Mouse (Mus musculus): ENCODE measurements around the gene Itfg1. TPM values are rescaled to one million over a fixed set of nuclear protein-coding genes. Genes with fewer than 3 reads are reported as not detected.
A peak's percentile ranks its signal among the peaks of the same experiment; 100 is the strongest.
"Not testable (repeated sequence)": the region's sequence is repeated elsewhere in the genome, so short reads cannot be mapped to it uniquely, and the experiment has no call there.

The Itfg1 gene
- polyA plus RNA-seq (2014; fragmentation: Nextera tagmentation; extraction: Ambion mirVana) = 236 and 263 TPM in 2 replicates

- H3K9me3 ChIP-seq (ENCODE audit: control insufficient read depth, low read length) = 0 out of 2 replicates have a peak, but pooled peaks cover 4% of the 10 kb centered on the region
- H3K27ac ChIP-seq = peak within 1 kb of the TSS; percentile 98
- peak within 1 kb of the TSS; percentile 72 for H3K4me2 ChIP-seq (replicated peaks)
- peak within 1 kb of the TSS; percentile 91 for H3K9ac ChIP-seq
- peak; percentile 85 for DNase-seq (ENCODE audit: low spot score)
- H3K4me3 ChIP-seq (replicated peaks; ENCODE audit: low read length) = peak within 1 kb of the TSS; percentile 77
- peaks cover 11% of the 10 kb centered on the region for H3K4me1 ChIP-seq (replicated peaks; ENCODE audit: control insufficient read depth, insufficient read depth, low read length)
- no peaks in the 10 kb centered on the region for H3K27me3 ChIP-seq (ENCODE audit: control insufficient read depth, insufficient read depth, low read length)
- peaks cover 14% of the 10 kb centered on the region for H3K36me3 ChIP-seq (replicated peaks; ENCODE audit: control insufficient read depth, insufficient read depth)
- under 1% methylated on average over 54 of the region's 54 CpGs for WGBS
- ATAC-seq (ENCODE audit: low FRiP score) = peak; percentile 98
Measured at GRCm38 (mm10) chr8:85840657-85841488, at the start of gene Itfg1, which contains the start of gene Phkb. Gene Itfg1, minus strand, starts transcription at chr8:85840921. Gene Phkb, plus strand, starts transcription at chr8:85840959.

GRCm38 (mm10) chr8:85884811-85885210 is 44.1 kb upstream of the Itfg1 start:
- Histone ChIP-seq H3K9me3 (ENCODE audit: control insufficient read depth, low read length) (no peaks in the 10 kb centered on the region), H3K4me1 (replicated peaks; ENCODE audit: control insufficient read depth, insufficient read depth, low read length) (no peaks in the 10 kb centered on the region), H3K4me2 (replicated peaks) (no peak overlapping the region), H3K4me3 (replicated peaks; ENCODE audit: low read length) (no peak overlapping the region), H3K9ac (no peak overlapping the region), H3K27me3 (ENCODE audit: control insufficient read depth, insufficient read depth, low read length) (no peaks in the 10 kb centered on the region), H3K27ac (no peak overlapping the region), H3K36me3 (replicated peaks; ENCODE audit: control insufficient read depth, insufficient read depth) (no peaks in the 10 kb centered on the region)
- 91% methylated on average over 3 of the region's 3 CpGs for WGBS
- no peak for ATAC-seq (ENCODE audit: low FRiP score)
- no peak for DNase-seq (ENCODE audit: low spot score)

- ATAC-seq (ENCODE audit: low FRiP score) = no peak
- 91% methylated on average over 7 of the region's 7 CpGs for WGBS
- Histone ChIP-seq H3K4me3 (replicated peaks; ENCODE audit: low read length) (no peak overlapping the region), H3K36me3 (replicated peaks; ENCODE audit: control insufficient read depth, insufficient read depth) (no peaks in the 10 kb centered on the region), H3K27me3 (ENCODE audit: control insufficient read depth, insufficient read depth, low read length) (no peaks in the 10 kb centered on the region), H3K4me2 (replicated peaks) (no peak overlapping the region), H3K9me3 (ENCODE audit: control insufficient read depth, low read length) (no peaks in the 10 kb centered on the region), H3K9ac (no peak overlapping the region), H3K4me1 (replicated peaks; ENCODE audit: control insufficient read depth, insufficient read depth, low read length) (no peaks in the 10 kb centered on the region), H3K27ac (no peak overlapping the region)
- no peak for DNase-seq (ENCODE audit: low spot score)
Measured at GRCm38 (mm10) chr8:85879624-85880023, 38.9 kb upstream of the Itfg1 start.

- ATAC-seq (ENCODE audit: low FRiP score) (no peak), DNase-seq (ENCODE audit: low spot score) (no peak)
- H3K4me2 ChIP-seq (replicated peaks) = no peak overlapping the region
- no peak overlapping the region for H3K27ac ChIP-seq
- no peaks in the 10 kb centered on the region for H3K27me3 ChIP-seq (ENCODE audit: control insufficient read depth, insufficient read depth, low read length)
- H3K36me3 ChIP-seq (replicated peaks; ENCODE audit: control insufficient read depth, insufficient read depth) = no peaks in the 10 kb centered on the region
- no peaks in the 10 kb centered on the region for H3K9me3 ChIP-seq (ENCODE audit: control insufficient read depth, low read length)
- H3K9ac ChIP-seq = no peak overlapping the region
- H3K4me3 ChIP-seq (replicated peaks; ENCODE audit: low read length) = no peak overlapping the region
- H3K4me1 ChIP-seq (replicated peaks; ENCODE audit: control insufficient read depth, insufficient read depth, low read length) = no peaks in the 10 kb centered on the region
- WGBS = 97% methylated on average over 8 of the region's 8 CpGs
Measured at GRCm38 (mm10) chr8:85877976-85878375, 37.3 kb upstream of the Itfg1 start.

- H3K4me2 ChIP-seq (replicated peaks) = no peak overlapping the region
- no peaks in the 10 kb centered on the region for H3K9me3 ChIP-seq (ENCODE audit: control insufficient read depth, low read length)
- no peak for DNase-seq (ENCODE audit: low spot score)
- no peak overlapping the region for H3K27ac ChIP-seq
- ATAC-seq (ENCODE audit: low FRiP score) = no peak
- 72% methylated on average over 2 of the region's 2 CpGs for WGBS
- no peak overlapping the region for H3K9ac ChIP-seq
- no peak overlapping the region for H3K4me3 ChIP-seq (replicated peaks; ENCODE audit: low read length)
- H3K27me3 ChIP-seq (ENCODE audit: control insufficient read depth, insufficient read depth, low read length) = no peaks in the 10 kb centered on the region
- H3K36me3 ChIP-seq (replicated peaks; ENCODE audit: control insufficient read depth, insufficient read depth) = no peaks in the 10 kb centered on the region
- no peaks in the 10 kb centered on the region for H3K4me1 ChIP-seq (replicated peaks; ENCODE audit: control insufficient read depth, insufficient read depth, low read length)
Measured at GRCm38 (mm10) chr8:85871660-85872059, 30.9 kb upstream of the Itfg1 start.

GRCm38 (mm10) chr8:85862381-85862780 is 21.7 kb upstream of the Itfg1 start:
- Histone ChIP-seq H3K4me2 (replicated peaks) (no peak overlapping the region), H3K9ac (no peak overlapping the region), H3K36me3 (replicated peaks; ENCODE audit: control insufficient read depth, insufficient read depth) (no peaks in the 10 kb centered on the region), H3K27me3 (ENCODE audit: control insufficient read depth, insufficient read depth, low read length) (no peaks in the 10 kb centered on the region), H3K4me3 (replicated peaks; ENCODE audit: low read length) (no peak overlapping the region), H3K9me3 (ENCODE audit: control insufficient read depth, low read length) (no peaks in the 10 kb centered on the region), H3K27ac (no peak overlapping the region), H3K4me1 (replicated peaks; ENCODE audit: control insufficient read depth, insufficient read depth, low read length) (no peaks in the 10 kb centered on the region)
- DNase-seq (ENCODE audit: low spot score) (no peak), ATAC-seq (ENCODE audit: low FRiP score) (no peak)
- WGBS = 85% methylated on average over 1 of the region's 1 CpGs

GRCm38 (mm10) chr8:85860612-85861011 is 19.9 kb upstream of the Itfg1 start:
- no peaks in the 10 kb centered on the region for H3K36me3 ChIP-seq (replicated peaks; ENCODE audit: control insufficient read depth, insufficient read depth)
- WGBS = 90% methylated on average over 5 of the region's 5 CpGs
- no peaks in the 10 kb centered on the region for H3K9me3 ChIP-seq (ENCODE audit: control insufficient read depth, low read length)
- H3K4me3 ChIP-seq (replicated peaks; ENCODE audit: low read length) = no peak overlapping the region
- H3K9ac ChIP-seq = no peak overlapping the region
- no peaks in the 10 kb centered on the region for H3K27me3 ChIP-seq (ENCODE audit: control insufficient read depth, insufficient read depth, low read length)
- H3K4me2 ChIP-seq (replicated peaks) = no peak overlapping the region
- ATAC-seq (ENCODE audit: low FRiP score) (no peak), DNase-seq (ENCODE audit: low spot score) (no peak)
- H3K27ac ChIP-seq = no peak overlapping the region
- H3K4me1 ChIP-seq (replicated peaks; ENCODE audit: control insufficient read depth, insufficient read depth, low read length) = no peaks in the 10 kb centered on the region

- 56% methylated on average over 11 of the region's 11 CpGs for WGBS
- not testable (repeated sequence) for H3K4me1 ChIP-seq (replicated peaks; ENCODE audit: control insufficient read depth, insufficient read depth, low read length); H3K4me3 ChIP-seq (replicated peaks; ENCODE audit: low read length); H3K9me3 ChIP-seq (ENCODE audit: control insufficient read depth, low read length); H3K9ac ChIP-seq; H3K36me3 ChIP-seq (replicated peaks; ENCODE audit: control insufficient read depth, insufficient read depth); H3K4me2 ChIP-seq (replicated peaks); H3K27me3 ChIP-seq (ENCODE audit: control insufficient read depth, insufficient read depth, low read length); DNase-seq (ENCODE audit: low spot score); H3K27ac ChIP-seq; ATAC-seq (ENCODE audit: low FRiP score)
Measured at GRCm38 (mm10) chr8:85857227-85857896, 16.6 kb upstream of the Itfg1 start.

GRCm38 (mm10) chr8:85854220-85855123 is 13.8 kb upstream of the Itfg1 start:
- DNase-seq (ENCODE audit: low spot score) (no peak), ATAC-seq (ENCODE audit: low FRiP score) (no peak)
- Histone ChIP-seq H3K9ac (no peak overlapping the region), H3K4me2 (replicated peaks) (no peak overlapping the region), H3K36me3 (replicated peaks; ENCODE audit: control insufficient read depth, insufficient read depth) (no peaks in the 10 kb centered on the region), H3K27ac (no peak overlapping the region), H3K27me3 (ENCODE audit: control insufficient read depth, insufficient read depth, low read length) (no peaks in the 10 kb centered on the region), H3K9me3 (ENCODE audit: control insufficient read depth, low read length) (no peaks in the 10 kb centered on the region), H3K4me1 (replicated peaks; ENCODE audit: control insufficient read depth, insufficient read depth, low read length) (no peaks in the 10 kb centered on the region), H3K4me3 (replicated peaks; ENCODE audit: low read length) (no peak overlapping the region)
- WGBS = 87% methylated on average over 19 of the region's 19 CpGs

Measured in hindbrain, embryonic 14.5 days (tissue).